Mouse (Mus musculus) heart, postnatal 4 days (tissue): ENCODE measurements around the gene Bax. TPM values are rescaled to one million over a fixed set of nuclear protein-coding genes. Genes with fewer than 3 reads are reported as not detected.

Experiments used
- DNase-seq: peaks from one replicate; pipeline ENCODE4 v3.0.0; 2021
- total RNA-seq, 2 experiments: library from RNA; stranded (reverse); gene quantifications; 2 replicates each; pipeline ENCODE4 v1.2.3; 2021

The Bax gene
- total RNA-seq, 2 experiments from 2014 or later = 48.6 to 50.7 TPM

- no peak for DNase-seq
These were observed 9.9 kb downstream of the Bax start for GRCm38 (mm10) chr7:45456721-45457203.

- no peak for DNase-seq
These were observed 10.6 kb downstream of the Bax start for GRCm38 (mm10) chr7:45455932-45456696.

- DNase-seq = no peak
These were observed 11.7 kb downstream of the Bax start for GRCm38 (mm10) chr7:45454971-45455370.

- peak; percentile 90 for DNase-seq
These were observed 15.2 kb downstream of the Bax start for GRCm38 (mm10) chr7:45451344-45451982.

- DNase-seq = no peak
These were observed 16.7 kb downstream of the Bax start for GRCm38 (mm10) chr7:45449974-45450373.

GRCm38 (mm10) chr7:45447325-45447990 lies 19.2 kb downstream of the Bax start:
- DNase-seq = peak; percentile 52

GRCm38 (mm10) chr7:45446589-45446988 lies 20.1 kb downstream of the Bax start:
- DNase-seq = no peak

- DNase-seq = no peak
These were observed 22.9 kb downstream of the Bax start for GRCm38 (mm10) chr7:45443526-45444420.

GRCm38 (mm10) chr7:45437521-45438276 lies 29.0 kb downstream of the Bax start, which contains the start of gene Ruvbl2:
Ruvbl2 (minus strand) TSS chr7:45438096.
- peak; percentile 36 for DNase-seq

GRCm38 (mm10) chr7:45437046-45437445 lies 29.7 kb downstream of the Bax start:
- no peak for DNase-seq

GRCm38 (mm10) chr7:45436444-45436843 lies 30.3 kb downstream of the Bax start:
- DNase-seq = no peak

GRCm38 (mm10) chr7:45435038-45435437 lies 31.7 kb downstream of the Bax start:
- no peak for DNase-seq

- peak; percentile 100 for DNase-seq
These were observed 32.3 kb downstream of the Bax start, which contains the start of gene Gys1 for GRCm38 (mm10) chr7:45434203-45435015. Gys1 (plus strand) TSS chr7:45434844.

GRCm38 (mm10) chr7:45433835-45434202 lies 32.9 kb downstream of the Bax start:
- DNase-seq = no peak

GRCm38 (mm10) chr7:45426556-45426955 lies 40.1 kb downstream of the Bax start:
- DNase-seq = no peak

GRCm38 (mm10) chr7:45421194-45421593 lies 45.5 kb downstream of the Bax start:
- DNase-seq = no peak

GRCm38 (mm10) chr7:45420615-45420919 lies 46.1 kb downstream of the Bax start, which contains the start of gene Lhb:
Lhb (plus strand) TSS chr7:45420820.
- DNase-seq = no peak

- DNase-seq = no peak
These were observed 46.7 kb downstream of the Bax start for GRCm38 (mm10) chr7:45419859-45420614.

- DNase-seq = no peak
These were observed 48.7 kb downstream of the Bax start for GRCm38 (mm10) chr7:45417962-45418492.

GRCm38 (mm10) chr7:45415636-45416035 lies 51.1 kb downstream of the Bax start:
- DNase-seq = no peak
